Mouse (Mus musculus): Measurements from ENCODE around the gene Zpr1.

- TF ChIP-seq GATA1 (IDR thresholded peaks at IDR 0.05; ENCODE audit: borderline replicate concordance, low read length) (no peak), FLI1 (IDR thresholded peaks at IDR 0.05; ENCODE audit: low read length) (no peak)
These were observed 47.8 kb upstream of the Zpr1 start for GRCm38 (mm10) chr9:46224945-46225660.
